Mouse (Mus musculus): ENCODE results near the gene Fkbp2. TPM values are rescaled to one million over a fixed set of nuclear protein-coding genes. Genes with fewer than 3 reads are reported as not detected.
A peak's percentile ranks its signal among the peaks of the same experiment; 100 is the strongest.

The Fkbp2 gene
- total RNA-seq, 1 experiment, result 51.0 TPM

- peak overlapping the region; percentile 59; the same call in 1 of the 2 replicates for H3K27ac ChIP-seq (ENCODE audit: insufficient read depth, low read depth, low read length, poor library complexity, severe bottlenecking)
- no peaks in the 10 kb centered on the region for H3K9me3 ChIP-seq (ENCODE audit: control insufficient read depth, insufficient read depth, low read depth, low read length)
- no peak for DNase-seq (ENCODE audit: low read depth, low spot score)
- H3K36me3 ChIP-seq (ENCODE audit: control insufficient read depth, insufficient read depth, low read length, poor library complexity, severe bottlenecking), result peaks cover 10% of the 10 kb centered on the region
- in situ Hi-C loops (cut with MboI; ENCODE audit: low sequenced_read_pairs in 2 of 2, unreplicated experiment in 2 of 2), result no loop called here
- peak overlapping the region; percentile 51; the same call in 1 of the 2 replicates for H3K9ac ChIP-seq (ENCODE audit: insufficient read depth, low read depth, low read length, poor library complexity, severe bottlenecking)
- H3K4me3 ChIP-seq (ENCODE audit: insufficient read depth in 1 of 2, low read depth in 1 of 2, low read length in 2 of 2, poor library complexity in 1 of 2, severe bottlenecking in 1 of 2), result peak overlapping the region; percentile 38 to 44; a peak in 3 of 4 replicates
- peaks cover 11 to 33% of the 10 kb centered on the region in 2 experiments; a peak in 3 of 4 replicates for H3K4me1 ChIP-seq (ENCODE audit: control insufficient read depth in 2 of 2, insufficient read depth in 2 of 2, low read length in 2 of 2, poor library complexity in 1 of 2)
- TF ChIP-seq MAFK (IDR thresholded peaks at IDR 0.05; ENCODE audit: insufficient read depth, low read depth, low read length) (no peak), CHD2 (IDR thresholded peaks at IDR 0.05; ENCODE audit: low read depth, low read length) (no peak), ZNF384 (IDR thresholded peaks at IDR 0.05; ENCODE audit: low read depth, low read length) (no peak)
Observed at GRCm38 (mm10) chr19:6970460-6971085, 9.7 kb downstream of the Fkbp2 start.

- Histone ChIP-seq H3K36me3 (ENCODE audit: control insufficient read depth, insufficient read depth, low read length, poor library complexity, severe bottlenecking) (peaks cover 15% of the 10 kb centered on the region), H3K27ac (ENCODE audit: insufficient read depth, low read depth, low read length, poor library complexity, severe bottlenecking) (peak overlapping the region; percentile 59; the same call in 1 of the 2 replicates), H3K9ac (ENCODE audit: insufficient read depth, low read depth, low read length, poor library complexity, severe bottlenecking) (peak overlapping the region; percentile 72), H3K4me3 (ENCODE audit: insufficient read depth in 1 of 2, low read depth in 1 of 2, low read length in 2 of 2, poor library complexity in 1 of 2, severe bottlenecking in 1 of 2) (peak overlapping the region; percentile 74 to 87), H3K4me1 (ENCODE audit: control insufficient read depth in 2 of 2, insufficient read depth in 2 of 2, low read length in 2 of 2, poor library complexity in 1 of 2) (peaks cover 11 to 39% of the 10 kb centered on the region in 2 experiments; a peak in 3 of 4 replicates), H3K9me3 (ENCODE audit: control insufficient read depth, insufficient read depth, low read depth, low read length) (no peaks in the 10 kb centered on the region)
- DNase-seq (ENCODE audit: low read depth, low spot score), result no peak
- TF ChIP-seq MAFK (IDR thresholded peaks at IDR 0.05; ENCODE audit: insufficient read depth, low read depth, low read length) (no peak), HCFC1 (IDR thresholded peaks at IDR 0.05; ENCODE audit: borderline replicate concordance, insufficient read depth, low read length) (0 out of 2 replicates have a peak, but pooled peaks have one; percentile 22), CHD2 (IDR thresholded peaks at IDR 0.05; ENCODE audit: low read depth, low read length) (no peak), ZC3H11A (IDR thresholded peaks at IDR 0.05; ENCODE audit: borderline replicate concordance, low read depth, low read length) (peak; percentile 21; the same call in 1 of the 2 replicates)
- in situ Hi-C loops (cut with MboI; ENCODE audit: low sequenced_read_pairs in 2 of 2, unreplicated experiment in 2 of 2), result no loop called here
Observed at GRCm38 (mm10) chr19:6969665-6970381, 10.5 kb downstream of the Fkbp2 start.

- Histone ChIP-seq H3K36me3 (ENCODE audit: control insufficient read depth, insufficient read depth, low read length, poor library complexity, severe bottlenecking) (peaks cover 21% of the 10 kb centered on the region), H3K9me3 (ENCODE audit: control insufficient read depth, insufficient read depth, low read depth, low read length) (no peaks in the 10 kb centered on the region), H3K4me1 (ENCODE audit: control insufficient read depth in 2 of 2, insufficient read depth in 2 of 2, low read length in 2 of 2, poor library complexity in 1 of 2) (peaks cover 11 to 39% of the 10 kb centered on the region in 2 experiments; a peak in 3 of 4 replicates), H3K9ac (ENCODE audit: insufficient read depth, low read depth, low read length, poor library complexity, severe bottlenecking) (peak overlapping the region; percentile 72), H3K27ac (ENCODE audit: insufficient read depth, low read depth, low read length, poor library complexity, severe bottlenecking) (no peak overlapping the region), H3K4me3 (ENCODE audit: insufficient read depth in 1 of 2, low read depth in 1 of 2, low read length in 2 of 2, poor library complexity in 1 of 2, severe bottlenecking in 1 of 2) (peak overlapping the region; percentile 74 to 87)
- in situ Hi-C loops (cut with MboI; ENCODE audit: low sequenced_read_pairs in 2 of 2, unreplicated experiment in 2 of 2), result no loop called here
- no peak for TF ChIP-seq ZNF384 (IDR thresholded peaks at IDR 0.05; ENCODE audit: low read depth, low read length)
- TF ChIP-seq ZC3H11A (IDR thresholded peaks at IDR 0.05; ENCODE audit: borderline replicate concordance, low read depth, low read length), result no peak
- TF ChIP-seq MAFK (IDR thresholded peaks at IDR 0.05; ENCODE audit: insufficient read depth, low read depth, low read length), result no peak
- TF ChIP-seq HCFC1 (IDR thresholded peaks at IDR 0.05; ENCODE audit: borderline replicate concordance, insufficient read depth, low read length), result no peak
- TF ChIP-seq CHD2 (IDR thresholded peaks at IDR 0.05; ENCODE audit: low read depth, low read length), result no peak
- no peak for DNase-seq (ENCODE audit: low read depth, low spot score)
Observed at GRCm38 (mm10) chr19:6969291-6969664, 11.0 kb downstream of the Fkbp2 start.

GRCm38 (mm10) chr19:6968491-6969271 is 11.6 kb downstream of the Fkbp2 start:
- DNase-seq (ENCODE audit: low read depth, low spot score), result no peak

More at GRCm38 (mm10) chr19:6968491-6969271, 11.6 kb downstream of the Fkbp2 start:
- peak overlapping the region; percentile 74 to 87 for H3K4me3 ChIP-seq (ENCODE audit: insufficient read depth in 1 of 2, low read depth in 1 of 2, low read length in 2 of 2, poor library complexity in 1 of 2, severe bottlenecking in 1 of 2)
- no peak overlapping the region for H3K27ac ChIP-seq (ENCODE audit: insufficient read depth, low read depth, low read length, poor library complexity, severe bottlenecking)
- in situ Hi-C loops (cut with MboI; ENCODE audit: low sequenced_read_pairs in 2 of 2, unreplicated experiment in 2 of 2), result no loop called here
- H3K4me1 ChIP-seq (ENCODE audit: control insufficient read depth in 2 of 2, insufficient read depth in 2 of 2, low read length in 2 of 2, poor library complexity in 1 of 2), result peaks cover 9 to 38% of the 10 kb centered on the region in 2 experiments; a peak in 3 of 4 replicates
- no peak for TF ChIP-seq CHD2 (IDR thresholded peaks at IDR 0.05; ENCODE audit: low read depth, low read length)
- no peak for TF ChIP-seq HCFC1 (IDR thresholded peaks at IDR 0.05; ENCODE audit: borderline replicate concordance, insufficient read depth, low read length)
- no peak for TF ChIP-seq ZC3H11A (IDR thresholded peaks at IDR 0.05; ENCODE audit: borderline replicate concordance, low read depth, low read length)
- H3K36me3 ChIP-seq (ENCODE audit: control insufficient read depth, insufficient read depth, low read length, poor library complexity, severe bottlenecking), result peaks cover 27% of the 10 kb centered on the region
- peak overlapping the region; percentile 72; the same call in 1 of the 2 replicates for H3K9ac ChIP-seq (ENCODE audit: insufficient read depth, low read depth, low read length, poor library complexity, severe bottlenecking)
- no peaks in the 10 kb centered on the region for H3K9me3 ChIP-seq (ENCODE audit: control insufficient read depth, insufficient read depth, low read depth, low read length)

Measured in ES-E14 (cell line).